Mouse (Mus musculus) spleen, postnatal 4 days (tissue): ENCODE data around the gene Ccdc155.
"Not testable (repeated sequence)": the region's sequence is repeated elsewhere in the genome, so short reads cannot be mapped to it uniquely, and the experiment has no call there.

ENCODE experiments used
- DNase-seq, 2 experiments: peaks; one replicate each; pipeline ENCODE4 v3.0.0; 2022; ENCODE audit warnings: low spot score in 2 of 2

The Ccdc155 gene

DNA sequence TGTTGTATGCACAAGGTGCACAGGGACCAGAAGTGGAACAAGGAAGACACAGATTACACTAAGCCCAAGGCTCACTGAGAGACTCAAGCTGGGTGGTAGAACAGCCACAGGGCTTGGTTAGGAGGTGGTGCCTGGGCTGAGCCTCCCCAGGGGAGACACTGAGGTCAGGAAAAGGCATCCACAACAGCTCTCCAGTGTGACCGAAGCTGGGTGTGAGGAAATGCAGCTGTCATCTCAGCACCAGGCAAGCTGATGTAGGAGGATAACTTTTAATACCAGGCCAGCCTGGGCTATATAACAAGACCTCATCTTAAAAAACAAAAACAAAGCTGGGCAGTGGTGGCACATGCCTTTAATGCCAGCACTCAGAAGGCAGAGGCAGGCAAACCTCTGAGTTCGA is 13.5 kb downstream of the Ccdc155 start:
- no peak for DNase-seq

DNA sequence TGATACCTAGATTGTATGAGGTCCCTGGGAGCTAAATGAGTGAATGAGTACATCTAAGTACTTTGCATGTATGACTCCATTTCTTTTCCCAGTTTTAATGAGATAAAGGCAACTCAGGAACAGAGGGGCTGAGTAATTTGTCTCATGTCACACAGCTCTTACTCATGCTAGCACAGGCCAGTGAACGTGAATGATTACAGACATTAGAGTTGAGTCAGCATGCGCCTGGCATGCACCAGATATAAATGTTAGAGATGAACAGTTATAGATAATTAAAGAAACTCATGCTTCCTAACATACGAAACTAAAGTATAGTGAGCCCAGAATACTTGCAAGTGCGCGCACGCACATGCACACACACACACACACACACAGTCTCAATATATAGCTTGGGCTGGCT is 14.5 kb downstream of the Ccdc155 start:
- no peak for DNase-seq

DNA sequence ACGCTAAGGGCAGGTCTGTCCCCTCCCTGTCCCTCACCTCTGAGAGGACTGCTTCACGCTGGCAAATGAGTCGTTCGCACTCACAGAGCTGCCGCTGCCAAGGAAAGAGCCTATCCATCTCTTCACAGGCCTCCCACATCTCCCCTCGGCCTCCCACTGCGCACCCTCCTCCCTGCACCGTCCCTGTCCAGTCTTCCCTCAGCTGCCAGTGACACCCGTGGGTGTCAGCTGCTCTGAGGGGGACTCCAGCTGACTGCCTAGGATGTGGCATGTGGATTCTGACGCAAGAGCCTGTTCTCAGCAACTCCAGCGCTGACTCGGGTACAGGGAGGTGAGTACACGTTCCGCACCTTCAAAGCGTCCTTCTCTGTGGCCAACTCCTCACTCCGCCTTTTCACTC is 15.1 kb downstream of the Ccdc155 start:
- no peak for DNase-seq

GRCm38 (mm10) chr7:45185921-45186320 is 18.8 kb downstream of the Ccdc155 start:
- no peak for DNase-seq

GRCm38 (mm10) chr7:45183672-45184071 is 21.0 kb downstream of the Ccdc155 start:
- DNase-seq: no peak

- DNase-seq: no peak
These were observed 22.1 kb downstream of the Ccdc155 start for GRCm38 (mm10) chr7:45182606-45183005.

DNA sequence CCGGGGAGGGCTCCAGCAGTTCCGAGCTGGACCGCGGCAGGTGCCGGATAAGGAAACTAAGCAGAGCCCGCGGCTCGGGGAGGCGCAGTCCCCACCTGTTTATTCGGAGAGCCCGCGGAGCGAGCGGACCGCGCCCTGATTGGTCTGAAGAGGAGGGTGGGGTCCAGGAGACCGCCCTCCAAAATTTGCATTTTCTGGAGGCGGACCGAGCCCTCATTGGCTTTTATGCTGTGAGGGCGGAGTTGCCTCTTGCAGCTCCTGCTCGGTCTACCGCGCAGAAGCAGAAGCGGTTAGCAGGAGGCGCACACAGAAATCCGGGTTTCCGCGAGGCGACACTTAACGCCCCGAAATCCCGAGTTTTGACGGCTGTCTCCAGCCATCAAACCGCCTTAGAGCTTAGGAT is 22.5 kb downstream of the Ccdc155 start:
- DNase-seq: peak; percentile 88 to 92

GRCm38 (mm10) chr7:45181540-45181939 is 23.2 kb downstream of the Ccdc155 start:
- peak; percentile 28 to 75 for DNase-seq

GRCm38 (mm10) chr7:45180896-45181477 is 23.7 kb downstream of the Ccdc155 start, which contains the start of gene Pth2:
Pth2 (plus strand) TSS chr7:45180995.
- no peak for DNase-seq

- DNase-seq: no peak
These were observed 25.2 kb downstream of the Ccdc155 start, which contains the start of gene Gfy for GRCm38 (mm10) chr7:45179469-45179868. Gfy (minus strand) TSS chr7:45179569.

- DNase-seq: no peak
These were observed 26.1 kb downstream of the Ccdc155 start for GRCm38 (mm10) chr7:45178550-45178949.

DNA sequence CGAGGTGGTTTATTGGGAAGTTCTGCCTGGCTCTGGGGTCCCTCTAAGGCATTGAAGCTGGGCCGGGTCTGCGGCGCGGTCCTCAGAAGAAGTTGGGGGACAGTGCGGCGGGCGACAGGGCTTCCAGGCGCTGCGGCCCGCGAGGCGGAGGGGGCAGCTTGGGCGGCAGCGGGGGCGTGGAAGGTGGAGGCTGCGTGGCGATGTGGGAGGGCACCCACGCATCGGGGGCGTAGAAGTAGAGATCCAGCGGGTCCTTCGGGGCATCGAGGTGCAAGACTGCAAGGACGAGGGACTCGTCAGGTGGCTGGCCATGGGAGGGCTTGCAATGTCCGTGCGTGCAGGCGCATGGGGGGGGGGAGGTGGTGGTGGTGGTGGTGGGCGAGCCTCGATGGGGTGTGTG is 28.3 kb downstream of the Ccdc155 start:
- no peak for DNase-seq

GRCm38 (mm10) chr7:45175929-45176328 is 28.8 kb downstream of the Ccdc155 start:
- DNase-seq: no peak

DNA sequence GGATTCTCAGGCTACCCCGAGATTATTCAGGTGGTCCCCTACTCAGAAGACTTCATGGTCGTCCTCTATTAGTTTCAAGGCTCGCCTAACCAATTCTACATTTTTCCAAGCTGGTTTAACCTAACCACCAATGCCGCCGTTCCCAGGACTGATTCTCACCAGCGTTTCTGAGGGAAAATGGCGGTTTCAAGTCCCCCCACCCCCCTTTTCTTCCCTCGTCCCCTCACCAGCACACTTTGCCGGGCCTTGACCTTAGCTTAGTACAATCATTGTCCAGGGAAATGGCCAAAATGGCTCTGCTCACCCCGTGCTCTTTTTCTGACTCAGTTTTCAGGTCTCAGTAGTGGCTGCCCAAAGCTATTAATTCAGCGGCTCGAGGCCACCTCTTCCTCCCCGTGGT is 29.3 kb downstream of the Ccdc155 start:
- no peak for DNase-seq

- DNase-seq: no peak
These were observed 30.0 kb downstream of the Ccdc155 start for GRCm38 (mm10) chr7:45174567-45175280.

DNA sequence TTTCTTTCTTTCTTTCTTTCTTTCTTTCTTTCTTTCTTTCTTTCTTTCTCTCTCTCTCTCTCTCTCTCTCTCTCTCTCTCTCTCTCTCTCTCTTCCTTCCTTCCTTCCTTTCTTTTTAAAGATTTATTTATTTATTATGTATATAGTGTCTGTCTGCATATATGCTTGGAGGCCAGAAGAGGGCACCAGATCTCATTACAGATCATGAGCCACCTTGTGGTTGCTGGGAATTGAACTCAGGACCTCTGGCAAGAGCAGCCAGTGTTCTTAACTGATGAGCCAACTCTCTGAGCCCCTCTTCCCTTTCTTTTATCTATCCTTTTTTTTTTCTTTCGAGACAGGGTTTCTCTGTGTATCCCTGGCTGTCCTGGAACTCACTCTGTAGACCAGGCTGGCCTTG is 30.9 kb downstream of the Ccdc155 start:
- not testable (repeated sequence) for DNase-seq

GRCm38 (mm10) chr7:45172974-45173373 is 31.7 kb downstream of the Ccdc155 start:
- peak; percentile 38 to 82 for DNase-seq

DNA sequence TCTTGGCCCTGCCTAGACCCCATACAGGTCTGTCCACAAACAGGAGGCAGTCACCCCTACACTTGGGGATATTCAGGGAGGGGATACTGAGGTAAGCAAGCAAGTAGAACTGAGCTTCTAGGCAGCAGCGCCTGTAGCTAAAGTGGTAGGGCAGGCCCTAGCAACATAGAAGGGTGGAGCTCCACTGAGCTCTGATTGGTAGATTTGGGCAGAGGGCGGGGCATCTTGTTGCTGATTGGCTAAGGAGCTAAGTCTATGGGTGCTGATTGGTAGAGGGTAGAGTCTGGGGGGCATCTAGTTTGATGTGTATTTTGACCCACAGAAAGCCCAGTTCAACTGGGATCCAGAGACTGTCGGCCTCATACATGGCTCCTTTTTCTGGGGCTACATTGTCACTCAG is 35.2 kb downstream of the Ccdc155 start:
- DNase-seq: no peak

- DNase-seq: no peak
These were observed 36.0 kb downstream of the Ccdc155 start for GRCm38 (mm10) chr7:45168656-45169055.

GRCm38 (mm10) chr7:45167761-45168445 is 36.8 kb downstream of the Ccdc155 start:
- DNase-seq: no peak

DNA sequence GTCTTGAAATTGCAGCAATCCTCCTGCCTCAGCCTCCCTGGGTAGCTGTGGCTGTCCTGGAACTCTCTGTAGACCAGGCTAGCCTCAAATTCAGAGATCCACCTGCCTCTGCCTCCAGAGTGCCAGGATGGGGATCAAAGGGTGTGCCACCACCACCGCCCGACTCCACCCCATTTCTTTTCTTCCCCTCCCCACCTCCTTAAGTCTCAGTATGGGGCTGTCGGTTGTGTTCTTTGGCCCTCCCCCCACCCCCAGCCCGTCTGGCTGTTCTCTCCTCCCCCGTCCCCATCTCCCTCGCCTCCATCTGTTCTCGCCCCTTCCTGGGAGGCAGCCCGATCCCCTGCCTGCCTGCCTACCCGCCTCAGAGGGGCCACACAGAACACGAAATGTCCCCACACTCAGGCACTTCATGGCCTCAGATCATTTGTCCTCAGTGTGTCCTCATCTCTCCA is 37.7 kb downstream of the Ccdc155 start:
- DNase-seq: no peak

- no peak for DNase-seq
These were observed 39.0 kb downstream of the Ccdc155 start for GRCm38 (mm10) chr7:45165701-45166100.

- no peak for DNase-seq
These were observed 39.9 kb downstream of the Ccdc155 start for GRCm38 (mm10) chr7:45164833-45165232.
